Mouse (Mus musculus) ES-E14 (cell line): ENCODE data around the gene Rsad1. TPM values are rescaled to one million over a fixed set of nuclear protein-coding genes. Genes with fewer than 3 reads are reported as not detected.

Experiments
- DNase-seq: peaks from one replicate; pipeline ENCODE4 v3.0.0-alpha.2; 2013; ENCODE audit warnings: low read depth, low spot score
- H3K27ac ChIP-seq: 2 replicates; pipeline ENCODE4 v1.5.1; 2012; ENCODE audit warnings: low read depth, mild to moderate bottlenecking, low read length, moderate library complexity, mixed read lengths; ENCODE audit not compliant: poor library complexity, insufficient read depth, severe bottlenecking
- H3K36me3 ChIP-seq: 2 replicates; pipeline ENCODE4 v1.6.1; 2012; ENCODE audit warnings: mild to moderate bottlenecking, low read length, moderate library complexity, mixed read lengths; ENCODE audit not compliant: control insufficient read depth, poor library complexity, insufficient read depth, severe bottlenecking
- H3K4me1 ChIP-seq, 2 experiments: fragments of 150-350 bp in 1 of 2; sonication (generic) in 1 of 2; 2 replicates each; pipeline ENCODE4 v1.6.1; 2012; ENCODE audit warnings: low read length in 2 of 2, mild to moderate bottlenecking in 1 of 2, mixed read lengths in 1 of 2; ENCODE audit not compliant: control insufficient read depth in 2 of 2, insufficient read depth in 2 of 2, poor library complexity in 1 of 2
- H3K4me3 ChIP-seq, 2 experiments: fragments of 150-350 bp in 1 of 2; sonication (generic) in 1 of 2; 2 replicates each; pipeline ENCODE4 v1.5.1; 2012; ENCODE audit warnings: low read length in 2 of 2, low read depth in 1 of 2, mild to moderate bottlenecking in 1 of 2, mixed read lengths in 1 of 2; ENCODE audit not compliant: insufficient read depth in 1 of 2, poor library complexity in 1 of 2, severe bottlenecking in 1 of 2
- H3K9ac ChIP-seq: 2 replicates; pipeline ENCODE4 v1.6.1; 2012; ENCODE audit warnings: low read depth, mild to moderate bottlenecking, low read length, mixed read lengths; ENCODE audit not compliant: poor library complexity, insufficient read depth, severe bottlenecking
- H3K9me3 ChIP-seq: fragments of 150-350 bp; sonication (generic); 2 replicates; pipeline ENCODE4 v1.6.1; 2012; ENCODE audit warnings: low read depth, mild to moderate bottlenecking, low read length; ENCODE audit not compliant: control insufficient read depth, insufficient read depth
- CHD2 ChIP-seq: IDR thresholded peaks from 2 replicates; pipeline ENCODE4 v1.6.1; 2014; ENCODE audit warnings: mild to moderate bottlenecking, low read depth, low read length, inconsistent platforms
- HCFC1 ChIP-seq: IDR thresholded peaks from 2 replicates; pipeline ENCODE4 v1.6.1; 2012; ENCODE audit warnings: low read length, inconsistent platforms, borderline replicate concordance; ENCODE audit not compliant: insufficient read depth
- MAFK ChIP-seq: IDR thresholded peaks from 2 replicates; pipeline ENCODE4 v1.6.1; 2014; ENCODE audit warnings: mild to moderate bottlenecking, low read depth, low read length, inconsistent platforms; ENCODE audit not compliant: insufficient read depth
- ZC3H11A ChIP-seq: IDR thresholded peaks from 2 replicates; pipeline ENCODE4 v1.6.1; 2012; ENCODE audit warnings: low read depth, mild to moderate bottlenecking, inconsistent platforms, low read length, borderline replicate concordance
- ZNF384 ChIP-seq: IDR thresholded peaks from 2 replicates; pipeline ENCODE4 v1.6.1; 2012; ENCODE audit warnings: low read depth, low read length, inconsistent platforms
- in situ Hi-C, 2 experiments: fragments of 600-800 bp; cut with MboI; formaldehyde crosslinking; loops; one replicate each; pipeline ENCODE4 v1.15.1; 2025; ENCODE audit warnings: low sequenced_read_pairs in 2 of 2, inconsistent platforms in 1 of 2; ENCODE audit not compliant: unreplicated experiment in 2 of 2
- total RNA-seq: library from RNA; depleted of rRNA; stranded (reverse); fragments of 300-350 nt; gene quantifications from 2 replicates; pipeline ENCODE4 v1.2.3, GENCODE M21; 2012

The Rsad1 gene
- total RNA-seq, 1 experiment: 2.4 TPM

GRCm38 (mm10) chr11:94574560-94574959, 25.5 kb upstream of the Rsad1 start:
- Histone ChIP-seq H3K4me3 (no peak overlapping the region), H3K27ac (no peak overlapping the region), H3K36me3 (peaks cover 4% of the 10 kb centered on the region; the same call in 1 of the 2 replicates), H3K4me1 (peaks cover 0 to 5% of the 10 kb centered on the region in 2 experiments; a peak in 1 of 4 replicates), H3K9me3 (no peaks in the 10 kb centered on the region), H3K9ac (0 out of 2 replicates have a peak overlapping the region, but pooled peaks have one; percentile 33)
- TF ChIP-seq HCFC1 (no peak), CHD2 (no peak), ZC3H11A (no peak), ZNF384 (no peak), MAFK (no peak)
- in situ Hi-C loops: no loop called here
- DNase-seq: no peak

- no peak for DNase-seq
Observed at GRCm38 (mm10) chr11:94571850-94572249, 22.8 kb upstream of the Rsad1 start.

GRCm38 (mm10) chr11:94570612-94571011, 21.6 kb upstream of the Rsad1 start:
- Histone ChIP-seq H3K27ac (no peak overlapping the region), H3K36me3 (peaks cover 4% of the 10 kb centered on the region; the same call in 1 of the 2 replicates), H3K4me3 (no peak overlapping the region), H3K9me3 (no peaks in the 10 kb centered on the region), H3K9ac (no peak overlapping the region), H3K4me1 (peaks cover 0 to 5% of the 10 kb centered on the region in 2 experiments; a peak in 1 of 4 replicates)
- TF ChIP-seq HCFC1 (no peak), CHD2 (no peak), ZC3H11A (no peak), ZNF384 (no peak), MAFK (no peak)
- DNase-seq: no peak
- in situ Hi-C loops: no loop called here

More at GRCm38 (mm10) chr11:94571850-94572249, 22.8 kb upstream of the Rsad1 start:
- Histone ChIP-seq H3K36me3 (peaks cover 4% of the 10 kb centered on the region; the same call in 1 of the 2 replicates), H3K4me1 (peaks cover 0 to 5% of the 10 kb centered on the region in 2 experiments; a peak in 1 of 4 replicates), H3K27ac (no peak overlapping the region), H3K9ac (no peak overlapping the region), H3K4me3 (no peak overlapping the region), H3K9me3 (no peaks in the 10 kb centered on the region)
- in situ Hi-C loops: no loop called here
- TF ChIP-seq MAFK: no peak
- TF ChIP-seq CHD2: no peak
- no peak for TF ChIP-seq ZNF384
- no peak for TF ChIP-seq HCFC1
- TF ChIP-seq ZC3H11A: no peak

GRCm38 (mm10) chr11:94567326-94567725, 18.3 kb upstream of the Rsad1 start:
- H3K9me3 ChIP-seq: no peaks in the 10 kb centered on the region
- H3K36me3 ChIP-seq: peaks cover 4% of the 10 kb centered on the region; the same call in 1 of the 2 replicates
- TF ChIP-seq ZNF384 (no peak), ZC3H11A (no peak), MAFK (no peak), HCFC1 (no peak)
- peaks cover 2% of the 10 kb centered on the region in 2 experiments; a peak in 1 of 4 replicates for H3K4me1 ChIP-seq
- no peak overlapping the region for H3K4me3 ChIP-seq
- no peak overlapping the region for H3K9ac ChIP-seq
- in situ Hi-C loops: no loop called here
- H3K27ac ChIP-seq: no peak overlapping the region
- DNase-seq: no peak

- Histone ChIP-seq H3K9ac (no peak overlapping the region), H3K9me3 (no peaks in the 10 kb centered on the region), H3K4me1 (peaks cover 2% of the 10 kb centered on the region in 2 experiments; a peak in 1 of 4 replicates), H3K4me3 (no peak overlapping the region), H3K27ac (no peak overlapping the region), H3K36me3 (peaks cover 4% of the 10 kb centered on the region; the same call in 1 of the 2 replicates)
- DNase-seq: no peak
- in situ Hi-C loops: no loop called here
- no peak for TF ChIP-seq CHD2
- TF ChIP-seq ZNF384: no peak
- TF ChIP-seq MAFK: no peak
- no peak for TF ChIP-seq ZC3H11A
- TF ChIP-seq HCFC1: no peak
Observed at GRCm38 (mm10) chr11:94566534-94566933, 17.5 kb upstream of the Rsad1 start.
